Mouse (Mus musculus): ENCODE data around the gene Eras.
"Not testable (repeated sequence)": the region's sequence is repeated elsewhere in the genome, so short reads cannot be mapped to it uniquely, and the experiment has no call there.

Gene Eras

DNA sequence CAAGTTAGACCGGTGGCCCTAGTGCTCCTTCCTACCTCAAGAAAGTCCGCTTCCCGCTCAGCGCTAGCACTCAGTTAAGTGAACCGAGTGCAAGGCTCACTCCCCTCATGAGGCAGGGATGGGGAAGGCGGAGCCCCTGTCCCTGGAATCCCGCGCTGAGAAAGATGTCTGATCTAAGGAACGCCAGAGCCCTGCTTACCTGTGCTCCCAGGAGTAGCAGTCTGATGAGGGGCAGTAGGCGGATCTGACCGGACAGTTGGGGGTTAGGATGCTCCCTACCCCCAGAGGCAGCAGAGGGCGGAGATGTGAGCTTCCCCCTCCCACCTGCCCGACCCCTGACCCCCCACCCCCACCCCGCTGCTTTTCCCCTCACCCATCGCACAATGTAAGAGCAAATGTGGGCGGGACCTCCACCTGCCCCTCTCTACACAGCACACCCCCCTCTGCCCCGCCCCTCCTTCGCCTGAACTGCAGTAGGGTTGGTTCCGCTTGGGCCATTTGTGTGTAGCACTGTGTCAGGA is at the start of gene Eras:
Gene Eras, minus strand, starts transcription at position 338 of the 521 bp plus-strand sequence.
- DNase-seq (ENCODE audit: extremely low read depth, insufficient read length, low spot score) = no peak

DNA sequence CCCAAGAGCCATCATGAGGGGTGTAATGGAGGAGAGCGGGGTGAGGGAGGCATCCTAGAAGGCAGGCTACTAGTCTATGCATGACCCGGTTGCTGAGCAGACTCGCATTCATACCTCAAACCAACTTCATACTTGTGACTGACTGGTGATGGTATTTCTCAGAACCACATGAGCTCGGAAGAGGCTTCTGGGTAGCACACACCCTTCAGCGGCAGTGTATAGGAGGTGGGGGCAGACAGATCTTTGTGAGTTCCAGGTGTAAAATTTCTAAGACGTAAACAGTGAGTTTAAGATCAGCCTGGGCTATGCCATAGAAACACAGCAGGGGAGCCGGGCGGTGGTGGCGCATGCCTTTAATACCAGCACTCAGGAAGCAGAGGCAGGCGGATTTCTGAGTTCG is 49.5 kb upstream of the Eras start, which contains the start of gene Gata1:
Gene Gata1, minus strand, starts transcription at position 180 of the 400 bp plus-strand sequence.
- no peak for DNase-seq (ENCODE audit: extremely low read depth, insufficient read length, low spot score)

- no peak for DNase-seq (ENCODE audit: extremely low read depth, insufficient read length, low spot score)
Measured at GRCm38 (mm10) chrX:7971292-7971691, 42.9 kb upstream of the Eras start.

DNA sequence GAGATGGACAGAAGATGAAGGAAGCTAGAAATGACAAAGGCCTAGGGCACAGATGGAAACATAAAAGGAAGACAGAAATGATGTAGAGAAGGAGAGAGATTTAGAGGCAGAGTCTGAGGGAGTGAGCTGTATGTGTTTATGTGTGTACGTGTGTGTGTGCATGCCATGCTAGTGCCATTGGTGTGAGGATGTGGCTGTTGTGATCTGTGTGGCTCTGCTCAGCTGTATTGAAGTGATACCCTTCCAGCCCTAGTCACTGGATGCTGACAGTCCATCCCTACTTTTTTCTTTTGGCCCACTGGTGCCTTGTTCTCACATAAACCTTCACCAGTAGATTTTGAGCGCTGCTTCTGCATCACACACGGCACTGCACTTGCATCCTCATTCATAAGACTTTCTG is 40.5 kb upstream of the Eras start:
- no peak for DNase-seq (ENCODE audit: extremely low read depth, insufficient read length, low spot score)

GRCm38 (mm10) chrX:7968226-7968625 is 39.8 kb upstream of the Eras start:
- DNase-seq (ENCODE audit: extremely low read depth, insufficient read length, low spot score) = no peak

DNA sequence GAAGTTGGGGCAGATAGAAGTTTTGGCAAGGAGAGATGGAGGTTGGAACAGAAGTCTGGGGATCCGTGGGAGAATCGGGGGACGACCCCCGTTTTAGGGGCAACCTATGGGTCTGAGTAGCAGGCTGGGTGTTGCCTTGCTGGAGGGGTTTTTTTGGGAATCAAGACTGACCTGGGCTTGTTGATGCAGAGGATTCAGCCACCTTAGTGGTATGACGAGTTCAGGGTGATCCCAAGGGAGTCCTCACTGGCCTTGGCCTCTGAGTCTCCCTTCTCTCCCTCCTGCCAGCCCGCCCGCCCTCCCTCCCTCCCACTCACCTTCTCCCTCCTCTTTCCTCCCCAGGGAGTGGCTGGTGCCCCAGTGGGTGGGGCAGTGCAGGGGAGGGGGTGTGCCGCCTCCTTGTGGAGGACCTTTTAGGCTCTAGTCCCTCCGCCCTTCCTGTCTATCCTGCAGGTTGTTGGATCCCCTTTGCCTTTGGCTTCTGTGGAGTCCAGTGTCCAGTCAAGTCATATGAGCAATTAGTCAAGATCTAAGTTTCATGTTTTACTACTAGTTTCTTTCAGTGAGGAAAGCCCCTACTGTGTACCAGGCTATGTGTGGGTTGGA is 39.3 kb upstream of the Eras start:
- no peak for DNase-seq (ENCODE audit: extremely low read depth, insufficient read length, low spot score)

DNA sequence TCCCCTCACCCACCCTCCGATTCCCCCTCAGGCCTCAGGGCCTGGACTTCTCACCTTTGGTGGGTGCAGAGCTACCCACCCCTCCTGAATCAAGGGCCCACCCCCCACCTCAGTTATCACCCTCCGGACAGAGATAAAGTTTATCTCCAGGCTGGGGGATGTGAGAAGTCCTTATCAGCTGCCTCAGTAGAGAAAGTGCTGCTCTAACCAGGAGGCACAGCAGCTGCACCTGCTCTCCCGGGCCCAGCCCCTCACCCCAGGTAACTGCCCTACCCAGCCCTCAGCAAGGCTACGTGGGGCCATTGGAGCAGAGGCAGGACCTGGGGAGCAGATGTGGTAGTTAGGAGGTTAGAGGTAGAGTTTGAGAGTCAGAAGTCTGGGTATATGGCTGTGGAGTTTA is 37.8 kb upstream of the Eras start:
- DNase-seq (ENCODE audit: extremely low read depth, insufficient read length, low spot score) = no peak

DNA sequence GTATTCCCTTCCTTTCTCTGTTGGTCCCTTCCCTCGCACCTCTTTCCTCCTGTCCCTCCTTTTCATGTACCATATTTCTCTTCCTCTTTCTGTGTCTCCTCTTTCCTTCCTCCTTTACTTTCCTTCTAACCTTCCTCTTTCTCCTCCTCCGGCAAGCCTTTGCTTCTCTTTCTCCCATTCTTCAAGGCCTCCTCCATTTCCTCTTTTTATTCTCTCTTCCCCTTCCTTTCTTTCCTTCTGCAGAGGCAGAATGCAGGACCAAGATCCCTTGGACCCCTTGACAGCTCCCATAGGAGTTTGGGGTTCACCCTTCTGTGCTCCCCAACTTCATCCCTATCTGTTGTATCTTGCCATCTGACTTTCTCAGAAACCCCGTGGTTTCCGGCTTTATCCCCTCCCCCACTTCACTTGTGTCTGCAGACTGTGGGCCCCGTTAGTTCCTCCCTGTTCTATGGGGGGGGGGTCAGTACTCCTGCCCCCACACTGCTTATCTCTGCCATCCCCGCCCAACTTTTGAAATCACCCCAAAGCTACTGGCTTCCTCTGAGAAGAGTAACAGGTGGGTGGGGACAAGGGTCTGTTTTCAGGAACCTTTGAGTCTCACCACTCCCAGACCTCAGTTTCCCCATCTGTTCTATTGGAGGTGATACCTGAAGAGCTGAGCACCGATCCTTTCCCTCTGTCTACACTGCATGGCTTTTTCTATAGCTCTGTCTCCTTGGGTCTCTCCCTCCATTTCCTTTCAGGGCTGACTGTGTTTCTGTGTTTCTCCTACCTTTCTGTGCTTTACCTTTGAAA is 35.6 kb upstream of the Eras start:
- DNase-seq (ENCODE audit: extremely low read depth, insufficient read length, low spot score) = no peak

DNA sequence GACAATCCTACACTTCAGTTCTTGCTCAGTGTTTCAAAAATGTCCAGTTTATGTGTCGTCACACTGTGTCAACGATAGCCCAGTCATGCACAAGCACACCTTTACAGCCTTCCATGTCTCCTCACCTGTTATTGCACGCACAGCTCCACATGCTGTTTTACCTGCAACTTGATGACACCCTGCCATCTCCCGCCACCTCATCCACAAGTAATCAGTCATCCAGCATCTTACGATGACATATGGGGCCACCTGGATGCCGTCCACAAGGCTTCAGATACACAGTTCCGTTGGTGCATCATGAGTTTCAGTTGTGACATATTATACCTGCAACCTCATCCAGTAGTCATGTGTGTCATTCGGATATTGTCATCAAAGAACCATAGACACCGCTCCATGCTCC is 30.5 kb upstream of the Eras start:
- no peak for DNase-seq (ENCODE audit: extremely low read depth, insufficient read length, low spot score)

DNA sequence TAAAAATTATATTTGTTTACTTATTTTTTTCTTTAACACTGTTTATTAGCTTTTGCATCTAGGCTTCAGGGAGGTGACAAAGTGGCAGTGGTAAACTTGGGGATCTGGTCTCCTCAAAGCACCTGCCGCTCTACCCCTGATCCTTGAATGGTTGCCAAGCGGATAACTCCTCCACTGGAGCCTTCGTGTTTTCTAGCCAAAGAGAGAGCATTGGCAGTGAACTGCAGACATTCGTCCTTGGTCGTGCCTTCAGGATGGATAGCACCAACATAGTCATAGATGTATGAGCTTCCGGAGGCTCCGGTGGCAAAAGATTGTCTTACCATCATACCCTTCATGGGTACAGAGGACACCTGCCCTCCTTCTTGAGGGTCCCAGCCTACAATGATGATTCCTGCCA is 21.7 kb upstream of the Eras start:
- no peak for DNase-seq (ENCODE audit: extremely low read depth, insufficient read length, low spot score)

- peak; percentile 97 for DNase-seq (ENCODE audit: extremely low read depth, insufficient read length, low spot score)
Measured at GRCm38 (mm10) chrX:7947900-7948492, 19.6 kb upstream of the Eras start.

GRCm38 (mm10) chrX:7947108-7947899 is 18.9 kb upstream of the Eras start, which contains the start of gene Hdac6:
Gene Hdac6, minus strand, starts transcription at chrX:7947889.
- DNase-seq (ENCODE audit: extremely low read depth, insufficient read length, low spot score) = no peak

DNA sequence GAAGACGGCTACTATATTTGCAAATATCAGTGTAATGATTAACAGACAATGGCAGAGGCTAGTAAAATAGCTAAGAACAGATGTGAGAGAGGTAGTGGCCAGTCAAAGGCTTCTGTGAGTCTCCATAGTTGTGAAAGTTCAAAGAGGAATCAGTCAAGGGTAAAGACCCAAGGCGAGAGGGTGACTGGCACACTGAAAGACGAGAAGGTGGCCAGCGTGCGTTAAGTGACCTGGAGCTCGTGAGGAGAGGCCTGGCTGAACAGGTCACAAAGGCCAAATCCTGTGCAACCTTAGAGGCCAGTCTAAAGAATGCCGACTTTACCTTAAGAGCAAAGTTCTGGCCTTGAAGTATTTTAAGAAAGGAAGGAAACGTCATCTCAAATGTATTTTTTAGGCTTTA is 17.2 kb upstream of the Eras start:
- no peak for DNase-seq (ENCODE audit: extremely low read depth, insufficient read length, low spot score)

DNA sequence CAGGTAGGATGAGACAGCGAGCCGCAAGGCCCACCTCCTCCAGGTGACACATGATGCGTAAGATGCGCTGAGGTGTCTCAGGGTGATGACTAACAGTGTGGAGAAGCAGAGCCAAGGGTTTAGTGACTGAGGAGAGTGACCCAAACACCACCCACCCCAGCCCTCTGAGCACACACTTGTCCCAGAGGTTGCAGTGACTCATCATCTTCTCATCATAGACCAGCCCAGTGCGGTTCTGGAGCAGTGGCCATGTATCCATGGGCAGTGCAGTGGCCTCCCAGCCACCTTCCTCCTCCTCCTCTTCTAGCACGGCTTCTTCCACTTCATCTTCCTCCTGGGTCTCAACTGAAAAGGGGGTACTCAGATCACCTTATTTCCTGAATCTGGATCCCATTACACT is 9.3 kb upstream of the Eras start:
- DNase-seq (ENCODE audit: extremely low read depth, insufficient read length, low spot score) = peak; percentile 68

DNA sequence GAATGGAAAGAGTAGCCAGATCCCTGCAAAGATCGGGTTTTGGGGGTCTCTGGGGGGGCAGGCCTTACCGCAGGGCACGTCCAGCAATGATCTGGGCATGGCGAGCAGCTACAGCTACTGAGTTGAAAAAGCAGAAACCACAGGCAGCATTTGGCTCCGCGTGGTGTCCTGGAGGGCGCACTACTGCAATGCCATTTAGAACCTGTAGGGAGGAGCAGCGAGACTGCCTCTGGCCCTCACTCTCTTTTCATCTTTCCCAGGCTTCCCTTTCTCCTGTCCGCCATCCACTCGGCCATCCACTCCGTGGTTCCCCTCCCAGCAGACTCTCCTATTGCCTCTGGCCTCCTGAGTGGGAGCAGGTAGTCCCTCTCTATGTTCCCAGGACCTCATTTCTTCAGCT is 8.5 kb upstream of the Eras start:
- DNase-seq (ENCODE audit: extremely low read depth, insufficient read length, low spot score) = peak; percentile 11

- no peak for DNase-seq (ENCODE audit: extremely low read depth, insufficient read length, low spot score)
Measured at GRCm38 (mm10) chrX:7927116-7927515, 1.3 kb downstream of the Eras start.

- no peak for DNase-seq (ENCODE audit: extremely low read depth, insufficient read length, low spot score)
Measured at GRCm38 (mm10) chrX:7926266-7926665, 2.1 kb downstream of the Eras start.

DNA sequence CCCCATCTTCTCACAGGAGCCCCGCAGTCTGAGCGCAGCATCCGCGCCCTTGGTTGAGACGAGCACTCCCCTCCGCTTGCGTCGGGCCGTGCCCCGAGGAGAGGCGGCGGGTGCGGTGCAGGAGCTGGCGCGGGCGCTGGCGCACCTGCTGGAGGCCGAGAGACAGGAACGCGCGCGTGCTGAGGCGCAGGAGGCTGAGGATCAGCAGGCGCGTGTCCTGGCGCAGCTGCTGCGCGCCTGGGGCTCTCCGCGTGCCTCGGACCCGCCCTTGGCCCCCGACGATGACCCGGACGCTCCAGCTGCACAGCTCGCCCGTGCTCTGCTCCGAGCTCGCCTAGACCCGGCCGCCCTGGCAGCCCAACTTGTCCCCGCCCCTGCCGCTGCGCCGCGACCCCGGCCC is 6.4 kb downstream of the Eras start:
- no peak for DNase-seq (ENCODE audit: extremely low read depth, insufficient read length, low spot score)

GRCm38 (mm10) chrX:7919601-7920383 is 8.6 kb downstream of the Eras start, which contains the start of gene Pcsk1n:
Gene Pcsk1n, plus strand, starts transcription at chrX:7919822.
- DNase-seq (ENCODE audit: extremely low read depth, insufficient read length, low spot score) = no peak

GRCm38 (mm10) chrX:7917960-7918359 is 10.4 kb downstream of the Eras start:
- DNase-seq (ENCODE audit: extremely low read depth, insufficient read length, low spot score) = not testable (repeated sequence)
